Mouse (Mus musculus) layer of hippocampus, adult 8-10 months (tissue): ENCODE measurements around the gene Gm8720. TPM values are rescaled to one million over a fixed set of nuclear protein-coding genes. Genes with fewer than 3 reads are reported as not detected.
"Not testable (repeated sequence)": the region's sequence is repeated elsewhere in the genome, so short reads cannot be mapped to it uniquely, and the experiment has no call there.

Source experiments
- DNase-seq, 2 experiments: peaks; one replicate each; pipeline ENCODE4 v3.0.0; 2022; ENCODE audit warnings: low spot score in 2 of 2
- total RNA-seq, 4 experiments: library from RNA; stranded (reverse); gene quantifications; 2 replicates each; pipeline ENCODE4 v1.2.4; 2022

Gene Gm8720
- total RNA-seq, result not detected

GRCm38 (mm10) chr7:23067356-23067755 lies at the start of gene Gm8720:
TSS of gene Gm8720 (minus strand) at chr7:23067456.
- DNase-seq, result not testable (repeated sequence)

DNA sequence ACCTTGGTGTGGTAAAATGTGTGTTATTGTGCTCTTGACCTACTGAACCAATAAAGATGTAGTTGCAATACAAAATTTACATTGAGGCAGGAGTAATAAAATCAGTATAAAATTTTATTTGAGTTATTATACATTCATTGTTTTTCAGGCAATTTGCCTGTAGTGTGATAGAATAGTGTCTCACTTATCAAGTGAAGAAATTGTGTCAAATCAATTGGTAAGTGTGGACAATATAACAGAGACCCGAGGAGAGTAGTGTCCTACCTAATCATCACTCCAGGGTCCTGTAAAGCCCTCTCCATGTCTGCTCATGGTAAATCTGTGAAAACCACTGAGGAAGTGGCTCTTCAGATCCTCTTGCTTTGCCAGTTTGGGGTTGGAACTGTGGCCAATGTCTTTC lies 12.0 kb downstream of the Gm8720 start, which contains the start of gene Vmn1r163:
Gene Vmn1r163, plus strand, starts transcription at position 301 of the 400 bp plus-strand sequence.
- not testable (repeated sequence) for DNase-seq

GRCm38 (mm10) chr7:23019823-23020222 lies 47.4 kb downstream of the Gm8720 start, which contains the start of gene Gm4216:
TSS of gene Gm4216 (minus strand) at chr7:23019923.
- not testable (repeated sequence) for DNase-seq

Other genes with a start within 250 kb of the Gm8720 start
- not detected for gene Vmn1r159, start 223.9 kb downstream of the Gm8720 start, total RNA-seq
- gene Vmn1r160, start 196.2 kb downstream of the Gm8720 start, total RNA-seq, result not detected
- gene Gm4214, start 82.8 kb downstream of the Gm8720 start, total RNA-seq, result not detected
- not detected for gene Gm4216, start 47.5 kb downstream of the Gm8720 start, total RNA-seq
- gene Vmn1r163, start 11.9 kb downstream of the Gm8720 start, total RNA-seq, result not detected
- gene Gm10662, start 77.0 kb upstream of the Gm8720 start, total RNA-seq, result not detected
- not detected for gene Vmn1r165, start 149.9 kb upstream of the Gm8720 start, total RNA-seq
- gene Vmn1r166, start 184.2 kb upstream of the Gm8720 start, total RNA-seq, result not detected
- not detected for gene Gm6902, start 211.4 kb upstream of the Gm8720 start, total RNA-seq
- gene Nlrp4e, start 233.7 kb upstream of the Gm8720 start, total RNA-seq, result not detected